Mouse (Mus musculus): ENCODE results near the gene Nipbl. TPM values are rescaled to one million over a fixed set of nuclear protein-coding genes. Genes with fewer than 3 reads are reported as not detected.
A peak's percentile ranks its signal among the peaks of the same experiment; 100 is the strongest.
"Not testable (repeated sequence)": the region's sequence is repeated elsewhere in the genome, so short reads cannot be mapped to it uniquely, and the experiment has no call there.

The Nipbl gene
- total RNA-seq, 2 experiments from 2014 or later, result 28.5 to 29.1 TPM

- intact Hi-C loops (cut with DNase I), result no loop called here
- DNase-seq (ENCODE audit: low spot score in 2 of 2), result no peak
Measured at GRCm38 (mm10) chr15:8324833-8325232, 119.4 kb downstream of the Nipbl start.

GRCm38 (mm10) chr15:8324061-8324460 lies 120.2 kb downstream of the Nipbl start:
- intact Hi-C loops (cut with DNase I), result no loop called here
- DNase-seq (ENCODE audit: low spot score in 2 of 2), result no peak

- intact Hi-C loops (cut with DNase I), result no loop called here
- no peak for DNase-seq (ENCODE audit: low spot score in 2 of 2)
Measured at GRCm38 (mm10) chr15:8321491-8321890, 122.8 kb downstream of the Nipbl start.

GRCm38 (mm10) chr15:8319191-8319590 lies 125.1 kb downstream of the Nipbl start:
- DNase-seq (ENCODE audit: low spot score in 2 of 2), result no peak
- intact Hi-C loops (cut with DNase I), result loop anchor here (10.0 kb wide), 1 partner anchor 184 kb away; no protein-coding TSS in a partner anchor

GRCm38 (mm10) chr15:8317381-8317780 lies 126.9 kb downstream of the Nipbl start:
- intact Hi-C loops (cut with DNase I), result loop anchor here (10.0 kb wide), 1 partner anchor 183 kb away; no protein-coding TSS in a partner anchor
- DNase-seq (ENCODE audit: low spot score in 2 of 2), result no peak

GRCm38 (mm10) chr15:8305474-8305873 lies 138.8 kb downstream of the Nipbl start:
- no peak for DNase-seq (ENCODE audit: low spot score in 2 of 2)
- intact Hi-C loops (cut with DNase I), result no loop called here

GRCm38 (mm10) chr15:8302944-8303343 lies 141.3 kb downstream of the Nipbl start:
- no peak for DNase-seq (ENCODE audit: low spot score in 2 of 2)
- intact Hi-C loops (cut with DNase I), result no loop called here

GRCm38 (mm10) chr15:8294150-8294549 lies 150.1 kb downstream of the Nipbl start:
- no peak for DNase-seq (ENCODE audit: low spot score in 2 of 2)
- intact Hi-C loops (cut with DNase I), result no loop called here

- intact Hi-C loops (cut with DNase I), result no loop called here
- DNase-seq (ENCODE audit: low spot score in 2 of 2), result no peak
Measured at GRCm38 (mm10) chr15:8291251-8291650, 153.0 kb downstream of the Nipbl start.

GRCm38 (mm10) chr15:8282155-8282554 lies 162.1 kb downstream of the Nipbl start:
- intact Hi-C loops (cut with DNase I), result no loop called here
- DNase-seq (ENCODE audit: low spot score in 2 of 2), result no peak

- intact Hi-C loops (cut with DNase I), result no loop called here
- DNase-seq (ENCODE audit: low spot score in 2 of 2), result no peak
Measured at GRCm38 (mm10) chr15:8281701-8282100, 162.6 kb downstream of the Nipbl start.

GRCm38 (mm10) chr15:8279929-8280610 lies 164.2 kb downstream of the Nipbl start:
- intact Hi-C loops (cut with DNase I), result no loop called here
- peak in 1 of 2 experiments; percentile 27 for DNase-seq (ENCODE audit: low spot score in 2 of 2)

- intact Hi-C loops (cut with DNase I), result no loop called here
- no peak for DNase-seq (ENCODE audit: low spot score in 2 of 2)
Measured at GRCm38 (mm10) chr15:8279320-8279779, 164.9 kb downstream of the Nipbl start.

GRCm38 (mm10) chr15:8277916-8278315 lies 166.3 kb downstream of the Nipbl start:
- DNase-seq (ENCODE audit: low spot score in 2 of 2); intact Hi-C loops (cut with DNase I): not testable (repeated sequence)

- DNase-seq (ENCODE audit: low spot score in 2 of 2), result no peak
- intact Hi-C loops (cut with DNase I), result no loop called here
Measured at GRCm38 (mm10) chr15:8271952-8272351, 172.3 kb downstream of the Nipbl start.

GRCm38 (mm10) chr15:8268231-8268630 lies 176.0 kb downstream of the Nipbl start:
- intact Hi-C loops (cut with DNase I), result no loop called here
- DNase-seq (ENCODE audit: low spot score in 2 of 2), result no peak

- DNase-seq (ENCODE audit: low spot score in 2 of 2), result no peak
- intact Hi-C loops (cut with DNase I), result no loop called here
Measured at GRCm38 (mm10) chr15:8267211-8267610, 177.1 kb downstream of the Nipbl start.

- DNase-seq (ENCODE audit: low spot score in 2 of 2), result no peak
- intact Hi-C loops (cut with DNase I), result no loop called here
Measured at GRCm38 (mm10) chr15:8265946-8266345, 178.3 kb downstream of the Nipbl start.

All from left cerebral cortex, postnatal 14 days (tissue).